Mouse (Mus musculus) lung, postnatal 0 days (tissue): Measurements from ENCODE around the gene Farp1. TPM values are rescaled to one million over a fixed set of nuclear protein-coding genes. Genes with fewer than 3 reads are reported as not detected.

Experiments used
- ATAC-seq: fragments of 200-750 bp; cut with Nextera tagmentation; 2 replicates; pipeline ENCODE4 v1.8.0; 2017; ENCODE audit warnings: moderate library complexity
- DNase-seq: peaks from one replicate; pipeline ENCODE4 v3.0.0-alpha.2; 2016; ENCODE audit warnings: low spot score
- H3K27ac ChIP-seq: fragments of 300-500 bp; sonication (generic); 2 replicates; pipeline ENCODE4 v1.5.1; 2014; ENCODE audit warnings: antibody characterized with exemption, mild to moderate bottlenecking, low read length, mixed read lengths
- H3K27me3 ChIP-seq: fragments of 300-500 bp; sonication (generic); replicated peaks from 2 replicates; pipeline ENCODE4 v1.6.1; 2014; ENCODE audit warnings: low read length, mixed read lengths; ENCODE audit not compliant: insufficient read depth
- H3K36me3 ChIP-seq: fragments of 300-500 bp; sonication (generic); 2 replicates; pipeline ENCODE4 v1.6.1; 2014; ENCODE audit warnings: low read length, mixed read lengths; ENCODE audit not compliant: insufficient read depth
- H3K4me1 ChIP-seq: fragments of 300-500 bp; sonication (generic); 2 replicates; pipeline ENCODE4 v1.6.1; 2014; ENCODE audit warnings: antibody characterized with exemption, low read depth, low read length, mixed read lengths; ENCODE audit not compliant: insufficient read depth
- H3K4me2 ChIP-seq: fragments of 300-500 bp; sonication (generic); replicated peaks from 2 replicates; pipeline ENCODE4 v1.6.1; 2014; ENCODE audit warnings: low read depth, mild to moderate bottlenecking, low read length, moderate library complexity, mixed read lengths
- H3K4me3 ChIP-seq: fragments of 300-500 bp; sonication (generic); 2 replicates; pipeline ENCODE4 v1.5.1; 2014; ENCODE audit warnings: low read depth, low read length
- H3K9ac ChIP-seq: fragments of 300-500 bp; sonication (generic); replicated peaks from 2 replicates; pipeline ENCODE4 v1.6.1; 2014; ENCODE audit warnings: low read depth, mild to moderate bottlenecking
- H3K9me3 ChIP-seq: fragments of 300-500 bp; sonication (generic); 2 replicates; pipeline ENCODE4 v1.6.1; 2016; ENCODE audit warnings: low read length, mixed read lengths
- CTCF ChIP-seq: IDR thresholded peaks from 2 replicates; pipeline ENCODE4 v1.5.1; 2016; ENCODE audit warnings: antibody characterized with exemption, mild to moderate bottlenecking
- EP300 ChIP-seq: IDR thresholded peaks from 2 replicates; pipeline ENCODE4 v1.6.1; 2016; ENCODE audit warnings: antibody characterized with exemption, mild to moderate bottlenecking, control low read depth
- WGBS: fragments of 180-500 bp; shearing (Covaris S2); extraction: QIAGEN DNeasy Blood & Tissue Kit; methylation state at CpG from one replicate; pipeline ENCODE4 v1.1.7; 2014; 5-methylcytosine and 5-hydroxymethylcytosine counted together
- polyA plus RNA-seq: library from polyadenylated mRNA; unstranded; fragments of >200 nt; fragmentation: Nextera tagmentation; extraction: Ambion mirVana; gene quantifications from 2 replicates; pipeline ENCODE4 v1.2.1, GENCODE M21; 2015

Farp1 gene
- polyA plus RNA-seq, 1 experiment from 2014 or later: 17.9 TPM

DNA sequence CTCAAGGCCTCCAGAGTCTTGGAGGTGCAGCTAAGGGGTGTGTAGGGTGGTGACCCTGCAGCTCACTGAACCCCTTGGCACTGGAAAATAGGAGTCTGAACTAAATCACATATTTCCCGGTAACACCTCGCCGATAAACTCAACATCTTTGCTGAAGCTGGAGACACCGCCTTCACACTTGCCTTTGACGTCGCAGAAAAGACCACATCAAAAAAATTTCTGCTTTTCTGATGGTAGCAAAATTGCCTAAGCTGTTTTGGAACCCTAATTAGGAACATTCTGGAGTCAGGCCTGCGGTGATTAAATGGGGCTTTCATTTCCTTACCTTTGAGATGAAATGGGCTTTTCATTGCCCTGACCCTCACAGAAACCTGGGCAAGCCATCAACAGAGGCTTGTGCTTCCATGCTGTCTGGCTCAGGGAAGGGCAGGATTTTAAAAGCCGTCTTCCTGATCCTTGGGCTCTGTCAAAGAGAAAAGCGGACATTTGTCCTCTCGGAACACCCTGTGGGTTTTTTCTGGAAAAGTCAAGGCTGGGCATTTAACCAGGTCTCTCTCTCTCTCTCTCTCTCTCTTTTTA lies 72.8 kb downstream of the Farp1 start:
- peaks cover 16% of the 10 kb centered on the region for H3K4me1 ChIP-seq

DNA sequence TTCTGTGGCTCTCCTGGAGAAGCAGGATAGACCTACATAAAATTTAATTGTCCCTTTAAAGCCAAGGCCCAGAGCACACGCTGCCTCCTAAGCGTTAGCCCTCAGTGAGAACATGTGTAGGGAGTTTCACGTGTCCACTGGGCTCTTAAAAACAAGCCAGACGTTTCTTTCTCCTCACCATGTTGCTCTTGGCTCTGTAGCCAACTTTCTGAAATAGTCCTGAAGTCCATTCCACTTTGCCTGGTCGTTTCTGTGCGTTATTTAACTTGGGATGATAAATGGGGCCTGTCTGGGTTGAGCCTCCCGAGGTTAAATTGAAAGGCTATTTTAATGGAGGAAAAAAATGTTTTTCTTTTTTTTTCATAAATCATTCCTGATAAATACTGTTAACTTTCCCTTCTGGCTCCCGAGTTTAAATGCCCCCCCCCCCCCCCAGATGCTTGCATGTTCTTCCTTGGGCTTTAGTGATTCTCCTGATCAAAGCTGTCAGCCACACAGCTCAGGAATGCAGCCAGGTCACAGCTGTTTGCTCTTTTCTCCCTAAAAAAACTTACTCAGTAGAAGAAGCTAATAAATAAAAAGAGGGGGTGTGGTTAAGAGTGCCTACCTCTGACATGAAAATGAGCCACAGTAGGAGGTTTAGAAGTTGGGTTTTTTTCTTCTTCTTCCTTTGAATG lies 73.6 kb downstream of the Farp1 start:
- Histone ChIP-seq H3K4me2 (no peak overlapping the region), H3K27me3 (no peaks in the 10 kb centered on the region), H3K9ac (no peak overlapping the region), H3K36me3 (no peaks in the 10 kb centered on the region), H3K4me3 (no peak overlapping the region), H3K27ac (peak overlapping the region; percentile 51), H3K4me1 (peaks cover 16% of the 10 kb centered on the region), H3K9me3 (no peaks in the 10 kb centered on the region)
- 0 out of 2 replicates have a peak, but pooled peaks have one; percentile 42 for TF ChIP-seq EP300
- no peak for TF ChIP-seq CTCF
- DNase-seq (peak; percentile 61), ATAC-seq (peak; percentile 26)
- WGBS: 13% methylated on average over 8 of the region's 8 CpGs

More for the DNA sequence above, 72.8 kb downstream of the Farp1 start:
- H3K9ac ChIP-seq: no peak overlapping the region
- TF ChIP-seq CTCF: no peak
- TF ChIP-seq EP300: no peak
- peak overlapping the region; percentile 51 for H3K27ac ChIP-seq
- no peaks in the 10 kb centered on the region for H3K27me3 ChIP-seq
- no peak overlapping the region for H3K4me3 ChIP-seq
- no peaks in the 10 kb centered on the region for H3K9me3 ChIP-seq
- H3K4me2 ChIP-seq: no peak overlapping the region
- ATAC-seq: no peak
- DNase-seq: no peak
- WGBS: 82% methylated on average over 10 of the region's 10 CpGs
- H3K36me3 ChIP-seq: no peaks in the 10 kb centered on the region

DNA sequence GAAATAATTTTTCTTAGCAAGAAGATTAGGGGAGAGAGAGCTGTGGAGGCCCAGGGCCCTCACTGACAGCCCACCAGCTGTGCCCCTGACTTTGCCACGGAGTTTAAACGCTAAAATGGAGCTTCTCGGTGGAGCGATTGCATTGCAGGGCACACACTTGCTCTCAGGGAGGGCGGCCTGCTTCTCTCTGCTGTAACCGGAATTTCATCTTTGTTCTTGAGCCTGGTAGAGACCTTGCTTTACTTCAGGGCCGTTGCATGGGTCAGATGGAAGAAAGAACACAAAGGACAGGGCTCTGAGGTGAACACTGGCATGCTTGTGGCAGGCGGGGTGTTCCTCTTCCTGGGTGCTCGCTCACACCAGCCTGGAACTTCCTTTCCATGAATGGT lies 74.1 kb downstream of the Farp1 start:
- no peaks in the 10 kb centered on the region for H3K9me3 ChIP-seq
- no peaks in the 10 kb centered on the region for H3K27me3 ChIP-seq
- peaks cover 16% of the 10 kb centered on the region for H3K4me1 ChIP-seq
- no peak for TF ChIP-seq EP300
- no peak for TF ChIP-seq CTCF
- H3K9ac ChIP-seq: no peak overlapping the region
- peak overlapping the region; percentile 51 for H3K27ac ChIP-seq
- H3K4me2 ChIP-seq: no peak overlapping the region
- peak; percentile 30 for DNase-seq
- 20% methylated on average over 9 of the region's 9 CpGs for WGBS
- ATAC-seq: no peak
- no peaks in the 10 kb centered on the region for H3K36me3 ChIP-seq
- no peak overlapping the region for H3K4me3 ChIP-seq

DNA sequence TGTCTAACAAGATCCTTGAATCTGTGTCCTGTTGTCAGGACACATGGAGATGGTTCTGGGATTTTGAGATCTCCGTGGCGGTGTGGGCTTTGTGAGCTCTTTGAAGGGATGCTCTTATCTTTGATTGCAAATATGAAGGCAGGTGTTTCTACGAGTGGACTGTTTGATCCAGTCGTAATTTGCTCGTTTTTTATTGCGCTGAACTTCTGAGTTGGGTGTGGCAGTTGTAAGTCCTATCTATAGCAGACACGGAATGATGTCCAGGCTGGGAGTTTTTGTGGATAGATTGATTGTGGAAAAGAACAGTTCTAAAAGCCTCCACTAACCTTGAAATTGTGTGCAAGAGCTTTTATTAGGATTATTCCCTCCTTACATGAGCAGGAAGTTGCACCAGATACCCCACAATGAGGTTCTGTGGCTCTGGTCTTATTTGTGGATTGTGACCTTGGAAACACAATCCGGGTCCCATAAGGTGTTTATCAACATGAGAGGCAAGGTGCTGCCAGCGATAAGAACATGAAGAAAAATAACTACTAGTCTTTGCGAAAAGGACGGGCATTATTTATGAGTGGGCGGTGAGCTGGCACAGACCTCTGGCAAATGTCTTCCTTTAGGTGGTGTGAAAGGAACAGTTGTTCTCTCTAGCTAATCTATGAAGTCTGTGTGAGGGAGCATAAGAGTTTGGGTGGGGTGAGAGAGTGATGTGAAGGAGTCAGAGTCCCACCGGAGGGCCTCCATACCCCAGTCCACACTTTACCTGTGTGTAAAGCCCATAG lies 75.7 kb downstream of the Farp1 start:
- WGBS: 75% methylated on average over 13 of the region's 13 CpGs
- DNase-seq (no peak), ATAC-seq (no peak)
- no peak overlapping the region for H3K4me3 ChIP-seq
- H3K9ac ChIP-seq: no peak overlapping the region
- H3K36me3 ChIP-seq: no peaks in the 10 kb centered on the region
- TF ChIP-seq CTCF (no peak), EP300 (no peak)
- H3K4me1 ChIP-seq: peaks cover 11% of the 10 kb centered on the region
- no peak overlapping the region for H3K27ac ChIP-seq
- no peaks in the 10 kb centered on the region for H3K27me3 ChIP-seq
- H3K9me3 ChIP-seq: no peaks in the 10 kb centered on the region
- H3K4me2 ChIP-seq: no peak overlapping the region

DNA sequence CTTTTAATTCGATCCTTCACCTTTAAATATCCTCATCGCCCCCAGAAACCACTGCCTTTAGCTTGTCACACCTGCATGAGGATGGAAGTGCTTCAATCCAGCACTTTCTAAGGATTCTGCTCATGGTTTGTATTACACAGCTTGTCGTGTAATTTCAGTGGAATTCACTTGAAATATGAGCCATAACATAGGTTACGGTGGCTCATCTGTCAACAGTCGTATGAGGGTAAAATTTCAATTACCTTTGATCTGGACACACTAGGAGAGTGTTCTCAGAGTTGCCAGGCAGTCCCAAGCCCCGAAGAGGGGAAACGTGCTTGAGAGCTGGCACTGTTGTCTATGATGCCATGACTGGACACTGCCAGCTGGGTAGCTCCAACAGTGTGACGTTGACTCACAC lies 77.1 kb downstream of the Farp1 start:
- H3K9me3 ChIP-seq: no peaks in the 10 kb centered on the region
- DNase-seq (no peak), ATAC-seq (no peak)
- H3K4me3 ChIP-seq: no peak overlapping the region
- H3K27me3 ChIP-seq: no peaks in the 10 kb centered on the region
- WGBS: 75% methylated on average over 8 of the region's 8 CpGs
- TF ChIP-seq EP300: no peak
- TF ChIP-seq CTCF: no peak
- H3K36me3 ChIP-seq: no peaks in the 10 kb centered on the region
- H3K4me2 ChIP-seq: no peak overlapping the region
- no peak overlapping the region for H3K27ac ChIP-seq
- peaks cover 8% of the 10 kb centered on the region; the same call in 1 of the 2 replicates for H3K4me1 ChIP-seq
- no peak overlapping the region for H3K9ac ChIP-seq

DNA sequence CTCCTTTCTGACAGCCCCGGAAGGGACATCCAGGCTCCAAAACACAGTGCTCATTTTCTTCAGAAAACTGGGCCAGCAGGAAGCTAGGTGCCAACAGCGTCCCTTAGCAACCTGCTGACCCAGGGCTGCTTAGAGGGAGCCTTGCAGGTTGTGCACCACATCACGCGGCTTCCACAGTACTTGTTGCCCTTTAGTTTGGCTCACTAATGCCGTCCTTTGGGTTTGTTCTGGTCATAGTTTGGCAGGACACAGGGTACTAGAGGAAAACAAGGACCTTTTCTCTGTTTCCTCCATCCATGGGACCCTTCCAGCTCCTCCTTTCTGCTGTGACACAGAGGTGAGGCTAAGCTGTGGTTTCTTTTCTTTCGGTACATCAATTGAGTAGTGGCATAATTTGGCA lies 78.8 kb downstream of the Farp1 start:
- Histone ChIP-seq H3K4me2 (no peak overlapping the region), H3K4me1 (peaks cover 4% of the 10 kb centered on the region; the same call in 1 of the 2 replicates), H3K27ac (no peak overlapping the region), H3K27me3 (no peaks in the 10 kb centered on the region), H3K9ac (no peak overlapping the region), H3K4me3 (no peak overlapping the region), H3K9me3 (no peaks in the 10 kb centered on the region), H3K36me3 (no peaks in the 10 kb centered on the region)
- ATAC-seq: no peak
- TF ChIP-seq CTCF (no peak), EP300 (no peak)
- 88% methylated on average over 6 of the region's 6 CpGs for WGBS
- DNase-seq: no peak
